Mouse (Mus musculus): ENCODE data around the gene Actl10.

DNA sequence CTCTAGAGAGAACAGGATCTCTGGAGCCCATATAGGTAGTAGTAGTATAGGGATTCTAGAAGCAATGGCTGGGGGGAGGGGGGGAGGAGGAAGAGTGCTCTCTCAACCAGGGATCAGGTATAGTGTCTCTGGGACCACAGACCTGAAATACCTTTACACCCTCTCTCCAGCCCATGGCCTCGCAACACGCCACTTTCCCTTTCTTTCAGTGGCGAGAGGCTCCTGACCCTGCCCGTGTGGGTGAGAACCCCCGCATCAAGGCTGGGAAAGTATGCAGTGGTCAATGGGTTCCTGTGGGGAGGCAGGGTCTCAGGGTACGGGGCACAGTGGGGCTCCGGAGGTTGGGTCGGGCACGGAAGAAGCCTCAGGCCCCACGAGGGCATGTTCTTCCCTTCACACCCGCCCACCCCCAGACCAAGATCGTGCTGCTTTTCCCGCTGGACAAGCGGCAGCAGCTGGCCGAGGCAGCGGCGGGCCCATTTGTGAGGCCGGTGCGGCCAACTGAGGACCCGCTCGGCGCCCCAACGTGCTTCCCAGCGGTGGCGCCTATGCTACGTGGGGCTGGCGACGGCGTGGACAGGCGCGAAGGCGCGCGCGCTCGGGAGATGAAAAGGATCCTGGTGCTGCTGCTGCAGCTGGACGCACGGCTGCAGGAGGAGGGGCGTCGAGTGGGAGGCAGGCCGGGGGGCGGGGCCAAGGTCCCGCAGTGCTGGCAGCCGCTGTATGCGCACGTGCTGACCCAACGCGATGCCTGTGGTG is 2.3 kb upstream of the Actl10 start:
- TF ChIP-seq CTCF (IDR thresholded peaks at IDR 0.05; ENCODE audit: control insufficient read depth, insufficient read depth, insufficient replicate concordance, low read depth, low read length), result no peak
- TF ChIP-seq POLR2A (IDR thresholded peaks at IDR 0.05; ENCODE audit: control insufficient read depth, low read depth, low read length), result peak; percentile 56; the same call in 1 of the 2 replicates

Measured in testis, adult 2 months (tissue).